Mouse (Mus musculus) layer of hippocampus, adult 18-20 months (tissue): Measurements from ENCODE around the gene Gm29427. TPM values are rescaled to one million over a fixed set of nuclear protein-coding genes. Genes with fewer than 3 reads are reported as not detected.
A peak's percentile ranks its signal among the peaks of the same experiment; 100 is the strongest.

Source experiments
- DNase-seq, 2 experiments: peaks; one replicate each; pipeline ENCODE4 v3.0.0; 2022; ENCODE audit warnings: low spot score in 2 of 2
- total RNA-seq, 2 experiments: library from RNA; stranded (reverse); gene quantifications; 2 replicates each; pipeline ENCODE4 v1.2.3; 2021

The Gm29427 gene
- total RNA-seq, 2 experiments from 2014 or later: not detected

DNA sequence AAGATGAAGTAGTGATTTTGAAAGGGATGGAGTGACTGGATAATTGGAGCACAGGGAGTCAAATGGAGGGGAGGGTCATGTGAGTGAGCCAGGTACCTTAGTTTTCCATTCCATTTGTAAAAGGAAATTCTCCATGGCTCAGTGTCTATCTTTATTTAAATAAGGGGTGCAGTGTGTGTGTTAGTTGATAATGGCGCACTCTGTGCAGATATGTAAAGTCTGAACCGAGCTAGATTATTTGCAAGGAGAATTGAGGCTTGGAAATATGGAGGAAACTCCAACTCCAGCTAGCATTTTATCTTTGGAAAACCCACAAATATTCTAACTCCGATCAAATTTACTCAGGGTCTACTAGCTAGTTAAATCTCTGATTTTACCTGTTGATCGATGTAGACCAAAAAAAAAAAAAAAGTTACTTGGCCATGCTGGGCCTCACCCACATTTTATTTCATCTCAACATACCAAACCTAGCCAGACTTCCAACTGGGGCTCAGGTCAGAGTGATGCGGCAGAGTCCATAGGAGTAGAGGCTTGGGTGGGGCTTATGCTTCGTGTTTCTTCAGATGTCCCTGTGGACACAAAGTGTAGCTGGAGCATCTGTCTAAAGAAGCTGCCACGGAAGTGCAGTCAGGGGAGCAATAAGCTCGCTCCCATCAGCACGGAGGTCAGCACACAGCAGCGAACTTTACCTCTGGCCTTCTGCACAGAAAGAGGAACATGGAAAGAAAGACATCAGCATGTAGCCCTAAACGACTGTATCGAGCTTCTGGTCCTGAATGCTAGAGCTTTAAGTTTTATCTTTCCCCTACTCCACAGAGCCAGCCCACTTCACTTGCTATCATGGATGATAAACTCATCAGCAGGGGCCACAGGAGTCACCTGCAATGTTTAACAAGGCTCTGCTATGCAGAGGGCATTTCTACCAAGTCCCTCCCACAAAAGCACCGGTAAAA is 17.4 kb upstream of the Gm29427 start:
- no peak for DNase-seq

DNA sequence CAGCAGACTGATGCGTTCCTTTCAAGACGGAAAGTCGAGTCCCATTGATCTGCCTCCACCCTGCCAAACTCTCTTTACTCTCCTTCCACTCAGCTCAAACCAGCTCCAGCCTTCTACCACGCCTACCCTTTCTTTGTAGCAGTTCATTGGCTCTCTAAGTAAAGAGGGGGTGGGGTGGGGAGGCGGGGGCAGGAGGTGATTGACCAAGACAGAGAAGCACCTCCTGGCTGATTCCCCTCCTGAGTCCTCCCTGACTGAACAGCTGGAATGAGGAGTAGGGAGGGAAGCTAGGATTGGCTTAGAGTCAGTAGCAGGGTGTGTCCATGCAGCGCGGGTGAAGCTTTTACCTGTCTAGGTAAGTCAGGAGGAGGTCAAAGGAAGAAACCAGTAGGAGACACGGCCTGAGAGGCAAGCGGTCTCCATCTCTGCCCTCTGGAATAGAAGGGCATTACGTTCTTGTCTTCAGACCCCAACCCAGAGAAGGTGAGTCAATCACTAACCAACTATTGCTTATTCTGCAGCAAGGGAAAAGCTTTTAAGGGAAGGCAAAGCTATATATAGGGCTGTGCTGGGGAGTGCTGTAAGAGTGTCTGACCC is 16.2 kb upstream of the Gm29427 start, which contains the start of gene AA986860:
Gene AA986860 (plus strand): TSS at position 236 of the 597 bp plus-strand sequence.
- DNase-seq: no peak

- no peak for DNase-seq
Observed at GRCm38 (mm10) chr1:130729153-130729552, 13.6 kb upstream of the Gm29427 start, which contains the start of gene Pfkfb2. Gene Pfkfb2, minus strand, starts transcription at chr1:130729253.

- DNase-seq: peak in 1 of 2 experiments; percentile 57
Observed at GRCm38 (mm10) chr1:130728708-130729107, 13.1 kb upstream of the Gm29427 start.

- DNase-seq: no peak
Observed at GRCm38 (mm10) chr1:130728070-130728469, 12.5 kb upstream of the Gm29427 start.

- DNase-seq: no peak
Observed at GRCm38 (mm10) chr1:130726396-130726795, 10.8 kb upstream of the Gm29427 start.

GRCm38 (mm10) chr1:130724206-130724605 is 8.6 kb upstream of the Gm29427 start:
- DNase-seq: no peak

DNA sequence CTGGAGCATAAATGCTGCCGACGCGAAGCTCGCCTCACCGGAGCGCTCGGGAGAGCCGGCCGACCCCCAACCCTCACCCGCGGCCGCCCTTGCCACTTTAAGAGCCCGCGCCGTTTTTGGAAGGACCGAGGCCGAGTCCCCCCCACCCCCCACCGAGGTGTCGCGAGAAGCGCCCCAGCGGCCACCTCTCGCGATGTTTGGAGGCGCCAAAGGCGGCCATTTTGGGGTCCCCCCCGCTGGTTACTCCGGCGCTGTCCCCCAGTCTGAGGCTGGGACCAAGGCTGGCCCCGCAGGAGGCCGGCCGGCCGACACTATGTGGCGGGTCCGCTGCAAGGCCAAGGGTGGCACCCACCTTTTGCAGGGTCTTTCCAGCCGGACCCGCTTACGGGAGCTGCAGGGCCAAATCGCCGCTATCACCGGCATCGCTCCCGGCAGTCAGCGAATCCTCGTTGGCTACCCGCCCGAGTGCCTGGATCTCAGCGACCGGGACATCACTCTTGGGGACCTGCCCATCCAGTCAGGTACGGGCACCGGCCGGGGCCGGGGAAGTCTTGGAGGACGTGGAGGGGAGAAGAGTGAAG is 1.8 kb upstream of the Gm29427 start, which contains the start of gene Yod1:
Gene Yod1 (plus strand): TSS at position 37 of the 581 bp plus-strand sequence.
- peak; percentile 83 to 89 for DNase-seq

DNA sequence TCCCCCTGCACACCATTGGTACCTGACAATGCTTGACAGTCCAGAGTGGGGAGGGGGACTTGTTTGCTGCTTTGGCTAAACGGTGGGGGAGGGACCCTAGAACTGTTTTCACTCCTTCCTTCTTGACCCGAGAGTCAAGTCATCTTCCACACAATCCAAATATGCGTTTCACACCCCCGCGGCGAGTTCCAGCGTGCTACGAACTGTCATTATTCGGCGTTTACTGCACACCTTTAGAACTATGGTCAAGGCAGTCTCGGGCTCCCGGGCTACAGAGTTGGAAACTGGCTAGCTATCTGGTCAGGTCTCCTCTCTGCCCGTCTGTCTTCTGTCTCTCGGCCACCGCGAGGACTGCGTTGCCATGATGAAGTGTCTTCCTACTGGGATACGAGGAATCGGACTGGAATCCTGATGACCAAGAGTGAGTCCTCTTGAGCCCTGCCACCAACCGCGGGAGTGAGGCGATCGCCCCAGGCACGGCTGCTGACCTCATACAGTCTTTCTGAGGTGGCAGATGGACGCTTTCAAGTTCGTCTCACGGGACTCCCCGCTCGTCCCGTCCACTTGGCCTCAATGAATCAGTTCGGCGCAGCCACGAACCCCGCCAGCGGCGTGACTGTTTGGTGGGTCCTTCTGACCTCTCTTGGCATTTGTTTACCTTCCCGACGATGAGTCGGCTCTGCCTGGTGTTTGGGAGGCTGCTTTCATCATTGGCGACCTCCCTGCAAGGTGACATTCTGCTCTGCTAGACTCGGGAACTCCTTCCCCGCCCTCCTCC is 1.1 kb upstream of the Gm29427 start:
- peak; percentile 42 to 58 for DNase-seq

DNA sequence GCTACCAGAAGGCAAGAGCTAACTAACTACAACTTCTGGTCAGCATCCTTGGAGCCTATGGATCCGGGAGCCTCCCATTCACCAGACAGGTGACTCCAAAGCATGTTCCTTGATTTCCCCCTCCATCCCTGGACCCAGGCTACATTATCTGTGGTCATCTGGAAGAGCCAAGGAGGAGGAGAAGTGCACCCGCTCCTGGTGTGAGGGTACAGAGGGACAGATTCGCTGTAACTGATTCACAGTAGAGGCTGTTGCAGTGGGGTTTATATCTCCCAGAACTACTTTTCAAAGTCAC is 566 bp upstream of the Gm29427 start:
- DNase-seq: no peak

DNA sequence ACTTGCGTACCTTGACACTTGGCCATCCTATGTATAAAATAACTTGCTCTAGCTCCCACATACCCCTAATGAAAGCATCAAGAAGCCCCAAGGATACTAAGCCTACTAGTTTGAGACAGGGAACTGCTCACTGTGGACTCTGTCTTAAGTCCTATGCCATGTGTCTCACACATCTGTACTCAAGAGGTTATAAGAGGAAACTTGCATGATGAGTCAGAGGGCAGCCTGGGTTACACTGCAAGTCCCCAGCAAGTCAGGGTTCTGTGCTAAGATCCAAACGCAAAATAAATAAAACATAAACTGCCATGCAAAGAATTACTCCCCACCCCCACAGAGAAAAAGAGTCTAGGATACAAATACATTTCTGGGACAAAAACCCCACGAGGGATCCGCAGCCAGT is 1.6 kb downstream of the Gm29427 start:
- DNase-seq: no peak

DNA sequence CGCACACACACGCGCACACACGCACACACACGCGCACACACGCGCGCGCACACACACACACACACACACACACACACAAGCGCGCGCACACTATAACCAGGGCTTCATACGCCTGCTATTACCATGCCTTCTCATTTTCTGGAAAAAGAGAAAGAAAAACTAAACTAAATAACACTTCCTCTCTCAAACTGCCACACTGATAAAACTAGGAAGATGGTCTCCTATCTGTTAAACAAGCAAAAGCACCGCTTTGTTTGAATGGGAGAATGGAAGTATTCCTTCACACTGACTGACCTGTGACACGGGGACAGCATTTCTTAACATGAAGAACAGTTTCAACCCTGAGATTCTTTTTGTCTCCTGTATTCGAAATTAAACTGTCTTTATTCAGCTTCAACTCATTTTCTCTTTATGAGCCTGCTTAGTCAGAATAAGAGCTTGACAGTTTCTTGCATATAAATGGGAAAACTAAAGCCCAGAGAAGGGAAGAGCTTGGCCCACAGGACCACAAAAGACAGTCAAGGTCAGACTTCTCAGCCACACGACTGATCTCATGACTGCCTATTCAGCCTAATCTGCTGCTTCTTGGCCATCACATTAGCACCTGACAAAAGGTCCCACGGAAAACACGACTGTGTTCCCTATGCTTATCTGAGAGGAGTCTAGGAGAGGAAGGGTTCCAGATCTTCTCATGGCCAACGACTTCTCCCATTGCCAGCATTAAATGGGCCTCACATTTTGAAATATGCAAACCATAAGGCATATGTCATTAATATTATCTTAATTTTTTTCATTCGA is 5.1 kb downstream of the Gm29427 start:
- no peak for DNase-seq

DNA sequence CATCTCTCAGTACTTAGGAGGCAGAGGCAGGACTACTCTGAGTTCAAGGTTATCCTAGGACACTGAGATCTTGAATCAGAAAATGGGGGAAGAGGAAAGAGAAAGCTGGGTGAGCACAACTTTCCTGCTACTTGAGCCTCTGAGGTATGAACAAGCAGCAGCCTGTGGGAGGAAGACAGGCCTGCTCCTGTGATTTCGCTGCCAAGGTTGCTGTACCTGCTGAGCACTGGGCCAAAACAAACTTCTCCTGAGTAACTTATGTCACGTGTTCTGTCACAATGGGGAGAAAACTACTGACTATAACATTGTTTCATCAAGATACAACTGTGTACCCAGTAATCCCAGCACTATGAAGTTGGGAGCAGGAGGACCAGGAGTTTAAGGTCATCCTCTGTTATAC is 12.0 kb downstream of the Gm29427 start:
- no peak for DNase-seq

GRCm38 (mm10) chr1:130701976-130702375 is 13.6 kb downstream of the Gm29427 start:
- DNase-seq: no peak

- DNase-seq: peak in 1 of 2 experiments; percentile 37
Observed at GRCm38 (mm10) chr1:130699937-130700633, 15.5 kb downstream of the Gm29427 start.

- DNase-seq: no peak
Observed at GRCm38 (mm10) chr1:130698601-130699000, 17.0 kb downstream of the Gm29427 start.

DNA sequence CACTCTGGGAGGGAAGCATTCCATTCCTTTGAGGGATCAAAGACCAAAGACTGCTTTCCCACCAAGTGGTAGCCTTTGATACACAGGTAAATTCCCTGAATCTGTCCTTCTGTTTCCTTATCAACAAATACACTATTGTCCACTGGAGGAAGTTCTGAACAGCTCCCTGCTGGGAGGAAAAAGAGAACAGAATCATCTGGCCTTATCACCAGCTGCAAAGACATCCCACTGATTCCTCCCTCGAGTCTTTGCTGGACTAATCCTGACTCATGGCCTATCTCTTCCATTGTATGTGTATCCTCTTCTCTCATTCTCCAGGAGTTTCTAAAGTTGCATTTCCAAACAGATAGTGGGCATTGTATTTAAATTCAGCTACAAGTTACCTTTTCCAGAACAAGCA is 31.7 kb downstream of the Gm29427 start:
- no peak for DNase-seq

DNA sequence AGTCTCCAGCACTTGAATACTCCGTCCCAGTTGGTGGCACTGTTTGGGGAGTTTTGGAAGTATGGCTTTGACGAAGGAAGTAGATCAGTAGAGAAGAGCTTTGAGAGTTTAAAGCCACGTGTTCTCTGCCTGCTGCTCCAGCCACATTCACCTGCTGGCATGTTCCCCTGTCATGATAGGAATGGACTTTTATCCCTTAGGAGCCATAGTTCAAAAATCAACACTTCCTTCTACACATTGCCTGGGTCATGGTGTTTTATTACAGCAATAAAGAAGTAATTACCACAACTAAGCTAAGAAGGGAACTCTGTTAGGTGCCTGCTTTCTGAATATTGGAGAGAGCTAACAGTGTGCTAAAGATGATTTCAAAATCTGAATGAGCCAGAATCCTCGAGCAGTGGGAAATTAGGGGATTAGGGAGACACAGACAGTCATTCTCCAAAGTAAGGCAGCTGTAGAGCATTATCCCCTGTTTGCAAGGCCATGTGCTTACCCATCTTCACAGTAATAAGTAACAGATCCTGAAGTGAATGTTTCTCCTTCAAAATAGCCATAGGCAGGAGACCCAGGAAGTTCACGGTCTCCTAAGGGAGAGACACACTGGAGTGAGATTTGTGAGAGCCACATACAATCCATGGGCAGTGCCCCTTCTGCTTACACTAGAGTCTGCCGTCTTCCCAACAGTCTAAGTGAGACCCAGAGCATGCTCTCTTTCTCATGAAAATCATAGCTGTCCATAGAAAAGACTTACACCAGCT is 33.8 kb downstream of the Gm29427 start:
- DNase-seq: no peak

GRCm38 (mm10) chr1:130681075-130681474 is 34.5 kb downstream of the Gm29427 start:
- DNase-seq: no peak
